Mouse (Mus musculus): ENCODE measurements around the gene Polr3gl.

Polr3gl gene

GRCm38 (mm10) chr3:96528506-96528905 lies 65.5 kb downstream of the Polr3gl start:
- DNase-seq (ENCODE audit: low read depth, low spot score): no peak

Data from retina, postnatal 7 days (tissue).